Mouse (Mus musculus): ENCODE measurements around the gene E4f1.

The E4f1 gene

GRCm38 (mm10) chr17:24415011-24415410, 55.1 kb downstream of the E4f1 start:
- DNase-seq (ENCODE audit: low spot score) = no peak

- peak; percentile 99 for DNase-seq (ENCODE audit: low spot score)
Measured at GRCm38 (mm10) chr17:24414230-24414976, 55.7 kb downstream of the E4f1 start, which contains the start of gene Rnps1. Rnps1 (plus strand) TSS chr17:24414565.

GRCm38 (mm10) chr17:24413557-24414211, 56.4 kb downstream of the E4f1 start:
- no peak for DNase-seq (ENCODE audit: low spot score)

- no peak for DNase-seq (ENCODE audit: low spot score)
Measured at GRCm38 (mm10) chr17:24407116-24407803, 62.9 kb downstream of the E4f1 start.

- no peak for DNase-seq (ENCODE audit: low spot score)
Measured at GRCm38 (mm10) chr17:24402371-24402770, 67.7 kb downstream of the E4f1 start.

- no peak for DNase-seq (ENCODE audit: low spot score)
Measured at GRCm38 (mm10) chr17:24394456-24394855, 75.7 kb downstream of the E4f1 start.

Data from embryo, embryonic 10.5 days (tissue).